Mouse (Mus musculus): Measurements from ENCODE around the gene Fam53b.

GRCm38 (mm10) chr7:132672481-132672959, 141.2 kb downstream of the Fam53b start:
- no peak for TF ChIP-seq USF1 (IDR thresholded peaks at IDR 0.05; ENCODE audit: low read depth)
- TF ChIP-seq POLR2A (IDR thresholded peaks at IDR 0.05; ENCODE audit: insufficient read length, low read depth): peak; percentile 90
- no peak for TF ChIP-seq E2F4 (IDR thresholded peaks at IDR 0.05; ENCODE audit: insufficient read depth)
- TF ChIP-seq MYOG (IDR thresholded peaks at IDR 0.05; ENCODE audit: control insufficient read depth in 1 of 3, insufficient read depth in 1 of 3, insufficient read length in 2 of 3, low read depth in 2 of 3): peak; percentile 94 to 99 (median 97)
- no peak for TF ChIP-seq REST (IDR thresholded peaks at IDR 0.05; ENCODE audit: insufficient read depth, insufficient read length)
- TF ChIP-seq POLR2AphosphoS2 (IDR thresholded peaks at IDR 0.05; ENCODE audit: insufficient read length, low read depth): peak; percentile 85
- peak; percentile 92 for TF ChIP-seq TCF12 (IDR thresholded peaks at IDR 0.05; ENCODE audit: insufficient read depth, poor library complexity, severe bottlenecking)
- peak; percentile 91 for TF ChIP-seq TCF3 (IDR thresholded peaks at IDR 0.05; ENCODE audit: insufficient read length, low read depth)
- TF ChIP-seq CEBPB (IDR thresholded peaks at IDR 0.05; ENCODE audit: insufficient read depth, poor library complexity, severe bottlenecking): no peak
